Mouse (Mus musculus): ENCODE measurements at regions not wholly inside any gene's neighbourhood (a gene's known extent, or its start where the extent isn't known, plus 50 kb on each side); places are given as distances from the start of the nearest gene placed in this dataset.
A peak's percentile ranks its signal among the peaks of the same experiment; 100 is the strongest.

DNA sequence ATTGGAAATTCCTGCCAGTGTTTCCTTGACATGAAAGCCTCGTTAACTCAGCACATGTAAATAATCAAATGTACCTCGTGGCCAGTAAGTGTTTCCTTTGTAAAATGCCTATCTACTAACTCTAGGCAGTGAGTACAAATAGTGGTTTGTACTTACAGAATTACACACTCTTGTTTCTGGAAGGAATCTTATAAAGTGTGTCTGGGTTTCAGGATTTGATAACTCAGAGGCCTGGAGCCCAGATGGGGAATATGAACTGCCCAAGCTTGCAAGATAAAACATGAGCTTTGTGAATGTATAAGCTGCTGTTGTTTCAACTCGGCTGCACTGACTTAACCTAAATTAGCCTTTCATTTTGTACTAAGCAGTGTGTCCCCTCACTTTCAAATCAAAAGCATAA is 293.1 kb upstream of the Cdh11 start:
- H3K9me3 ChIP-seq (ENCODE audit: control insufficient read depth, low read length): no peaks in the 10 kb centered on the region
- H3K4me2 ChIP-seq: no peak overlapping the region
- H3K4me3 ChIP-seq (ENCODE audit: low read depth, low read length): no peak overlapping the region
- DNase-seq (ENCODE audit: low spot score, missing footprints) (no peak), ATAC-seq (ENCODE audit: low FRiP score) (no peak)
- 65% methylated on average over 3 of the region's 3 CpGs for WGBS
- no peaks in the 10 kb centered on the region for H3K36me3 ChIP-seq (ENCODE audit: control insufficient read depth, insufficient read depth, low read length)
- H3K9ac ChIP-seq (ENCODE audit: low read length): no peak overlapping the region
- no peak overlapping the region for H3K27ac ChIP-seq (ENCODE audit: low read depth, low read length)
- H3K27me3 ChIP-seq (ENCODE audit: control insufficient read depth, insufficient read depth, low read length): no peaks in the 10 kb centered on the region; the same call in 1 of the 2 replicates
- no peaks in the 10 kb centered on the region for H3K4me1 ChIP-seq (ENCODE audit: control insufficient read depth, insufficient read depth, low read length)

GRCm38 (mm10) chr8:103086956-103087482 is 301.6 kb upstream of the Cdh11 start:
- no peak for ATAC-seq (ENCODE audit: low FRiP score)
- Histone ChIP-seq H3K4me1 (ENCODE audit: control insufficient read depth, insufficient read depth, low read length) (0 out of 2 replicates have a peak, but pooled peaks cover 2% of the 10 kb centered on the region), H3K4me3 (ENCODE audit: low read depth, low read length) (no peak overlapping the region), H3K9ac (ENCODE audit: low read length) (no peak overlapping the region), H3K9me3 (ENCODE audit: control insufficient read depth, low read length) (no peaks in the 10 kb centered on the region), H3K4me2 (no peak overlapping the region), H3K27me3 (ENCODE audit: control insufficient read depth, insufficient read depth, low read length) (no peaks in the 10 kb centered on the region), H3K36me3 (ENCODE audit: control insufficient read depth, insufficient read depth, low read length) (no peaks in the 10 kb centered on the region), H3K27ac (ENCODE audit: low read depth, low read length) (no peak overlapping the region)
- 43% methylated on average over 4 of the region's 4 CpGs for WGBS
- peak; percentile 77 for DNase-seq (ENCODE audit: low spot score, missing footprints)

DNA sequence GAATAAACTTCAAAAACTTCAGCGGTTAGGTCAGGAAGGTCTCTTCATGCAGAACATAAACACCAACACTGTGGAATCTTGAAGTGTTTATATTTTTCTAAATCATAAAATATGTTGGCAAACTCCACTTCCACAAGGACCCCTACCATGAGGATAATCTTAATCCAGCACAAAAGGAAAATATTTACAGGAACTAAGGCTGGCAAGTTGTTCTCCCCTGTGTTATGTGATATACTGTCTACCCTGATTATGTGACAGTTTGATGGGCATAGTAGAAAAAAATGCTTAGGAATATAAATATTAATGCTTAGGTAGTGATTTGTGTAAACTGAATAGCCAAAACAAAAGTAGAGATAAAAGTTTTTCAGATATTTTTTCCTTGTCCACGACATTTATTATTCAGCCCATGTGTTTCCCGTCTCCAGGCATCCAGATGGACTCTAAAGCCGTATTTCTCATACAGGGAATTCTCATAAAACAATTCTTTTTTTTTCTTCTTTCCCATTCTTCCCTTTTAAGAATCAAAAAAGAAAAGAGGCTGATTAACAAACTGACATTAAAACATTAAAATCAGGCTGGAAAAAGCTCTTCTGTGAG is 311.2 kb upstream of the Cdh11 start:
- WGBS: 82% methylated on average over 4 of the region's 4 CpGs
- Histone ChIP-seq H3K36me3 (ENCODE audit: control insufficient read depth, insufficient read depth, low read length) (no peaks in the 10 kb centered on the region), H3K27ac (ENCODE audit: low read depth, low read length) (no peak overlapping the region), H3K4me2 (no peak overlapping the region), H3K9me3 (ENCODE audit: control insufficient read depth, low read length) (no peaks in the 10 kb centered on the region), H3K9ac (ENCODE audit: low read length) (no peak overlapping the region), H3K4me3 (ENCODE audit: low read depth, low read length) (no peak overlapping the region), H3K27me3 (ENCODE audit: control insufficient read depth, insufficient read depth, low read length) (no peaks in the 10 kb centered on the region), H3K4me1 (ENCODE audit: control insufficient read depth, insufficient read depth, low read length) (0 out of 2 replicates have a peak, but pooled peaks cover 2% of the 10 kb centered on the region)
- DNase-seq (ENCODE audit: low spot score, missing footprints) (no peak), ATAC-seq (ENCODE audit: low FRiP score) (no peak)

DNA sequence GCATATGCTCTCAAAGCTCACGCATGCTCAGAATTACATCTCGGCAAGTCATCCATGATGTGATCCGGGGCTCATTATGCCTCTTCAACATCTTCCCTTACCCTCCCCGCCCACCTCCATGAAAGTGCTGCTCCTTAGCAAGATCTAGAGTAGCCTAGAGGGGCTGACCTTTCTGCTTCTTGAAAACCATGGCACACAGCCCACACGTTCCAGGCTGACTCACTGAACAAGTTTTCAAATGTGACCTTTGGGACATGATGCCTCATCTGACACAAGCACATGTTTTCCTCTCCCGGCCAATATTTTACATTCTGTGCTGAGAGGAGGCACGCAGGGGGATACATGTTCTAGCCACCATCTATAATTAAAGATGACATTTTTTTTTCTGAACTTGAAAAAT is 340.1 kb upstream of the Cdh11 start:
- Histone ChIP-seq H3K9ac (ENCODE audit: low read length) (no peak overlapping the region), H3K4me3 (ENCODE audit: low read depth, low read length) (no peak overlapping the region), H3K27me3 (ENCODE audit: control insufficient read depth, insufficient read depth, low read length) (no peaks in the 10 kb centered on the region), H3K36me3 (ENCODE audit: control insufficient read depth, insufficient read depth, low read length) (no peaks in the 10 kb centered on the region), H3K4me1 (ENCODE audit: control insufficient read depth, insufficient read depth, low read length) (no peaks in the 10 kb centered on the region), H3K9me3 (ENCODE audit: control insufficient read depth, low read length) (no peaks in the 10 kb centered on the region), H3K4me2 (no peak overlapping the region), H3K27ac (ENCODE audit: low read depth, low read length) (no peak overlapping the region)
- no peak for DNase-seq (ENCODE audit: low spot score, missing footprints)
- ATAC-seq (ENCODE audit: low FRiP score): no peak
- WGBS: 85% methylated on average over 7 of the region's 7 CpGs

GRCm38 (mm10) chr8:103138136-103138535 is 352.7 kb upstream of the Cdh11 start:
- Histone ChIP-seq H3K27ac (ENCODE audit: low read depth, low read length) (no peak overlapping the region), H3K9me3 (ENCODE audit: control insufficient read depth, low read length) (no peaks in the 10 kb centered on the region), H3K4me1 (ENCODE audit: control insufficient read depth, insufficient read depth, low read length) (no peaks in the 10 kb centered on the region), H3K4me3 (ENCODE audit: low read depth, low read length) (no peak overlapping the region), H3K9ac (ENCODE audit: low read length) (no peak overlapping the region), H3K27me3 (ENCODE audit: control insufficient read depth, insufficient read depth, low read length) (no peaks in the 10 kb centered on the region), H3K36me3 (ENCODE audit: control insufficient read depth, insufficient read depth, low read length) (no peaks in the 10 kb centered on the region), H3K4me2 (no peak overlapping the region)
- ATAC-seq (ENCODE audit: low FRiP score): no peak
- 68% methylated on average over 1 of the region's 1 CpGs for WGBS
- no peak for DNase-seq (ENCODE audit: low spot score, missing footprints)

- ATAC-seq (ENCODE audit: low FRiP score) (no peak), DNase-seq (ENCODE audit: low spot score, missing footprints) (peak; percentile 64)
- no peak overlapping the region for H3K9ac ChIP-seq (ENCODE audit: low read length)
- no peaks in the 10 kb centered on the region for H3K9me3 ChIP-seq (ENCODE audit: control insufficient read depth, low read length)
- H3K4me1 ChIP-seq (ENCODE audit: control insufficient read depth, insufficient read depth, low read length): peaks cover 8% of the 10 kb centered on the region
- no peak overlapping the region for H3K4me2 ChIP-seq
- no peak overlapping the region for H3K4me3 ChIP-seq (ENCODE audit: low read depth, low read length)
- H3K36me3 ChIP-seq (ENCODE audit: control insufficient read depth, insufficient read depth, low read length): no peaks in the 10 kb centered on the region
- WGBS: 67% methylated on average over 1 of the region's 1 CpGs
- H3K27ac ChIP-seq (ENCODE audit: low read depth, low read length): no peak overlapping the region
- H3K27me3 ChIP-seq (ENCODE audit: control insufficient read depth, insufficient read depth, low read length): no peaks in the 10 kb centered on the region
Measured at GRCm38 (mm10) chr8:103144835-103145234, 359.4 kb upstream of the Cdh11 start.

GRCm38 (mm10) chr8:103148013-103148412 is 362.6 kb upstream of the Cdh11 start:
- H3K36me3 ChIP-seq (ENCODE audit: control insufficient read depth, insufficient read depth, low read length): no peaks in the 10 kb centered on the region
- no peaks in the 10 kb centered on the region for H3K9me3 ChIP-seq (ENCODE audit: control insufficient read depth, low read length)
- peak; percentile 89 for DNase-seq (ENCODE audit: low spot score, missing footprints)
- ATAC-seq (ENCODE audit: low FRiP score): peak; percentile 78
- WGBS: 35% methylated on average over 4 of the region's 4 CpGs
- H3K4me1 ChIP-seq (ENCODE audit: control insufficient read depth, insufficient read depth, low read length): peaks cover 8% of the 10 kb centered on the region
- no peak overlapping the region for H3K4me2 ChIP-seq
- H3K9ac ChIP-seq (ENCODE audit: low read length): no peak overlapping the region
- H3K27ac ChIP-seq (ENCODE audit: low read depth, low read length): 0 out of 2 replicates have a peak overlapping the region, but pooled peaks have one; percentile 35
- H3K27me3 ChIP-seq (ENCODE audit: control insufficient read depth, insufficient read depth, low read length): no peaks in the 10 kb centered on the region
- H3K4me3 ChIP-seq (ENCODE audit: low read depth, low read length): no peak overlapping the region

GRCm38 (mm10) chr8:103148447-103148846 is 363.0 kb upstream of the Cdh11 start:
- ATAC-seq (ENCODE audit: low FRiP score) (peak; percentile 66), DNase-seq (ENCODE audit: low spot score, missing footprints) (peak; percentile 86)
- WGBS: 47% methylated on average over 10 of the region's 10 CpGs
- no peaks in the 10 kb centered on the region for H3K36me3 ChIP-seq (ENCODE audit: control insufficient read depth, insufficient read depth, low read length)
- peaks cover 8% of the 10 kb centered on the region for H3K4me1 ChIP-seq (ENCODE audit: control insufficient read depth, insufficient read depth, low read length)
- H3K9ac ChIP-seq (ENCODE audit: low read length): no peak overlapping the region
- 0 out of 2 replicates have a peak overlapping the region, but pooled peaks have one; percentile 35 for H3K27ac ChIP-seq (ENCODE audit: low read depth, low read length)
- H3K27me3 ChIP-seq (ENCODE audit: control insufficient read depth, insufficient read depth, low read length): no peaks in the 10 kb centered on the region
- H3K4me2 ChIP-seq: no peak overlapping the region
- H3K4me3 ChIP-seq (ENCODE audit: low read depth, low read length): no peak overlapping the region
- H3K9me3 ChIP-seq (ENCODE audit: control insufficient read depth, low read length): no peaks in the 10 kb centered on the region

GRCm38 (mm10) chr8:103166623-103167316 is 381.3 kb upstream of the Cdh11 start:
- Histone ChIP-seq H3K4me3 (ENCODE audit: low read depth, low read length) (no peak overlapping the region), H3K36me3 (ENCODE audit: control insufficient read depth, insufficient read depth, low read length) (no peaks in the 10 kb centered on the region), H3K4me2 (no peak overlapping the region), H3K4me1 (ENCODE audit: control insufficient read depth, insufficient read depth, low read length) (no peaks in the 10 kb centered on the region), H3K27me3 (ENCODE audit: control insufficient read depth, insufficient read depth, low read length) (no peaks in the 10 kb centered on the region), H3K9ac (ENCODE audit: low read length) (no peak overlapping the region), H3K9me3 (ENCODE audit: control insufficient read depth, low read length) (no peaks in the 10 kb centered on the region), H3K27ac (ENCODE audit: low read depth, low read length) (no peak overlapping the region)
- WGBS: 51% methylated on average over 7 of the region's 7 CpGs
- DNase-seq (ENCODE audit: low spot score, missing footprints): no peak
- ATAC-seq (ENCODE audit: low FRiP score): peak; percentile 92

All from midbrain, embryonic 11.5 days (tissue).